8 mouse cellular contexts compared by ENCODE assay signal in genomic region chr17:80167851-80168251, GRCm38 (mm10). TPM values are rescaled to one million over a fixed set of nuclear protein-coding genes. Genes with fewer than 3 reads are reported as not detected.
A peak's percentile ranks its signal among the peaks of the same experiment; 100 is the strongest.
DNase-seq lines count a peak whose midpoint lies in the region; ATAC-seq and TF ChIP-seq lines count a peak whose summit lies in the region.
"Had no signal": no experiment of that assay in that cellular context is flagged by ENCODE, and none has a peak within 500 bp of the region (broad histone marks: within the 10 kb centered on the region; RNA-seq: fewer than 3 reads in every experiment).

No protein-coding gene starts in this region.

- H3K9ac ChIP-seq in lung, embryonic 15.5 days = no peak overlapping the region
- no peak overlapping the region for H3K9ac ChIP-seq in forebrain, embryonic 13.5 days
- H3K9ac ChIP-seq in hindbrain, postnatal 0 days (replicated peaks; ENCODE audit: low read length) = no peak overlapping the region
- H3K9ac ChIP-seq in midbrain, embryonic 15.5 days = no peak overlapping the region
- H3K9ac ChIP-seq: liver, embryonic 14.5 days had no signal

- no peaks in the 10 kb centered on the region for H3K9me3 ChIP-seq in lung, embryonic 15.5 days
- H3K9me3 ChIP-seq in forebrain, embryonic 13.5 days (replicated peaks) = no peaks in the 10 kb centered on the region
- no peaks in the 10 kb centered on the region for H3K9me3 ChIP-seq in hindbrain, postnatal 0 days (ENCODE audit: low read length)
- H3K9me3 ChIP-seq in midbrain, embryonic 15.5 days = no peaks in the 10 kb centered on the region

- no peak for TF ChIP-seq CTCF in hindbrain, postnatal 0 days (IDR thresholded peaks at IDR 0.05; ENCODE audit: low read depth)

- H3K4me3 ChIP-seq in lung, embryonic 15.5 days = no peak overlapping the region
- H3K4me3 ChIP-seq in forebrain, embryonic 13.5 days = no peak overlapping the region
- H3K4me3 ChIP-seq in hindbrain, postnatal 0 days (ENCODE audit: low read length) = no peak overlapping the region
- H3K4me3 ChIP-seq in midbrain, embryonic 15.5 days = no peak overlapping the region

- H3K4me2 ChIP-seq in lung, embryonic 15.5 days = peak overlapping the region; percentile 45
- peak overlapping the region; percentile 54 for H3K4me2 ChIP-seq in forebrain, embryonic 13.5 days
- peak overlapping the region; percentile 53 for H3K4me2 ChIP-seq in hindbrain, postnatal 0 days (ENCODE audit: low read depth, low read length)
- H3K4me2 ChIP-seq in midbrain, embryonic 15.5 days = peak overlapping the region; percentile 49

- no peak overlapping the region for H3K27ac ChIP-seq in lung, embryonic 15.5 days
- peak overlapping the region; percentile 84 for H3K27ac ChIP-seq in forebrain, embryonic 13.5 days
- H3K27ac ChIP-seq in hindbrain, postnatal 0 days = peak overlapping the region; percentile 79
- peak overlapping the region; percentile 88 for H3K27ac ChIP-seq in midbrain, embryonic 15.5 days
- H3K27ac ChIP-seq: liver, embryonic 14.5 days had no signal

- WGBS in lung, embryonic 15.5 days = 36% methylated on average over 7 of the region's 7 CpGs
- WGBS in forebrain, embryonic 13.5 days = 70% methylated on average over 7 of the region's 7 CpGs
- 55% methylated on average over 7 of the region's 7 CpGs for WGBS in hindbrain, postnatal 0 days
- WGBS in midbrain, embryonic 15.5 days = 51% methylated on average over 7 of the region's 7 CpGs

- H3K27me3 ChIP-seq in lung, embryonic 15.5 days = no peaks in the 10 kb centered on the region
- H3K27me3 ChIP-seq in forebrain, embryonic 13.5 days = no peaks in the 10 kb centered on the region
- H3K27me3 ChIP-seq in hindbrain, postnatal 0 days (ENCODE audit: insufficient read depth, low read length) = no peaks in the 10 kb centered on the region
- no peaks in the 10 kb centered on the region for H3K27me3 ChIP-seq in midbrain, embryonic 15.5 days (replicated peaks)

- no peak for ATAC-seq in lung, embryonic 15.5 days (ENCODE audit: borderline replicate concordance, extremely low read depth, low FRiP score, low TSS enrichment)
- peak; percentile 33; the same call in 1 of the 2 replicates for ATAC-seq in forebrain, embryonic 13.5 days
- peak; percentile 63 for ATAC-seq in hindbrain, postnatal 0 days
- ATAC-seq in midbrain, embryonic 15.5 days (replicated peaks) = peak; percentile 73

- peaks cover 29% of the 10 kb centered on the region for H3K4me1 ChIP-seq in lung, embryonic 15.5 days
- peaks cover 19% of the 10 kb centered on the region for H3K4me1 ChIP-seq in forebrain, embryonic 13.5 days
- H3K4me1 ChIP-seq in hindbrain, postnatal 0 days (ENCODE audit: insufficient read depth, low read length) = peaks cover 26% of the 10 kb centered on the region
- H3K4me1 ChIP-seq in midbrain, embryonic 15.5 days = peaks cover 17% of the 10 kb centered on the region

- no peaks in the 10 kb centered on the region for H3K36me3 ChIP-seq in lung, embryonic 15.5 days
- H3K36me3 ChIP-seq in forebrain, embryonic 13.5 days (ENCODE audit: poor library complexity, severe bottlenecking) = no peaks in the 10 kb centered on the region
- H3K36me3 ChIP-seq in hindbrain, postnatal 0 days (ENCODE audit: insufficient read depth, low read length) = no peaks in the 10 kb centered on the region
- no peaks in the 10 kb centered on the region for H3K36me3 ChIP-seq in midbrain, embryonic 15.5 days (replicated peaks)

- no peak for DNase-seq in lung, postnatal 36 days
- DNase-seq in hindbrain, postnatal 0 days (ENCODE audit: low spot score) = no peak
- DNase-seq in adipocyte (ENCODE audit: low spot score) = no peak
- no peak for DNase-seq in gastrocnemius, postnatal 4 days (ENCODE audit: low spot score in 2 of 2)

RNA-seq across cellular contexts. Expression of gene Srsf7, which starts 39.3 kb away (rescaled TPM):
- 633 and 646 TPM in 2 replicates for polyA plus RNA-seq in lung, embryonic 15.5 days (2015; fragmentation: Nextera tagmentation; extraction: Ambion mirVana)
- 747 and 755 TPM in 2 replicates for polyA plus RNA-seq in forebrain, embryonic 13.5 days (2015; fragmentation: Nextera tagmentation; extraction: Ambion mirVana)
- total RNA-seq in hindbrain, postnatal 0 days (2014; rRNA removed) = 111 and 129 TPM in 2 replicates
- polyA plus RNA-seq in hindbrain, postnatal 0 days (2015; fragmentation: Nextera tagmentation; extraction: Ambion mirVana) = 227 and 240 TPM in 2 replicates
- 417 and 424 TPM in 2 replicates for polyA plus RNA-seq in midbrain, embryonic 15.5 days (2015; fragmentation: Nextera tagmentation; extraction: Ambion mirVana)
- total RNA-seq in gastrocnemius, postnatal 4 days (2021) = 10 to 100 TPM; 79.7 to 87.1 TPM

RNA-seq across cellular contexts. Expression of gene Ttc39d, which starts 39.4 kb away (rescaled TPM):
- 0.10 and 0.11 TPM in 2 replicates for polyA plus RNA-seq in lung, embryonic 15.5 days (2015; fragmentation: Nextera tagmentation; extraction: Ambion mirVana)
- 0.11 and 0.13 TPM in 2 replicates for polyA plus RNA-seq in forebrain, embryonic 13.5 days (2015; fragmentation: Nextera tagmentation; extraction: Ambion mirVana)
- not detected in 2 replicates for total RNA-seq in hindbrain, postnatal 0 days (2014; rRNA removed)
- 0.09 TPM in 1 of 2 replicates, not detected in the other for polyA plus RNA-seq in hindbrain, postnatal 0 days (2015; fragmentation: Nextera tagmentation; extraction: Ambion mirVana)
- polyA plus RNA-seq in midbrain, embryonic 15.5 days (2015; fragmentation: Nextera tagmentation; extraction: Ambion mirVana) = 0.06 and 0.22 TPM in 2 replicates
- total RNA-seq in gastrocnemius, postnatal 4 days (2021) = under 1 TPM in 1 of 2 experiments, not detected in 1; 0.10 TPM

RNA-seq across cellular contexts. Expression of gene Galm, which starts 40.6 kb away (rescaled TPM):
- polyA plus RNA-seq in lung, embryonic 15.5 days (2015; fragmentation: Nextera tagmentation; extraction: Ambion mirVana) = 17.7 and 19.4 TPM in 2 replicates
- polyA plus RNA-seq in forebrain, embryonic 13.5 days (2015; fragmentation: Nextera tagmentation; extraction: Ambion mirVana) = 3.4 and 4.6 TPM in 2 replicates
- 1.9 and 2.6 TPM in 2 replicates for total RNA-seq in hindbrain, postnatal 0 days (2014; rRNA removed)
- polyA plus RNA-seq in hindbrain, postnatal 0 days (2015; fragmentation: Nextera tagmentation; extraction: Ambion mirVana) = 2.4 and 2.8 TPM in 2 replicates
- 1.5 and 2.0 TPM in 2 replicates for polyA plus RNA-seq in midbrain, embryonic 15.5 days (2015; fragmentation: Nextera tagmentation; extraction: Ambion mirVana)
- 1 to 10 TPM; 4.2 to 5.3 TPM for total RNA-seq in gastrocnemius, postnatal 4 days (2021)

RNA-seq across cellular contexts. Expression of gene Gemin6, which starts 56.4 kb away (rescaled TPM):
- polyA plus RNA-seq in lung, embryonic 15.5 days (2015; fragmentation: Nextera tagmentation; extraction: Ambion mirVana) = 42.7 and 46.1 TPM in 2 replicates
- 33.6 and 35.8 TPM in 2 replicates for polyA plus RNA-seq in forebrain, embryonic 13.5 days (2015; fragmentation: Nextera tagmentation; extraction: Ambion mirVana)
- 2.1 and 3.3 TPM in 2 replicates for total RNA-seq in hindbrain, postnatal 0 days (2014; rRNA removed)
- polyA plus RNA-seq in hindbrain, postnatal 0 days (2015; fragmentation: Nextera tagmentation; extraction: Ambion mirVana) = 17.9 and 19.1 TPM in 2 replicates
- 18.1 and 21.5 TPM in 2 replicates for polyA plus RNA-seq in midbrain, embryonic 15.5 days (2015; fragmentation: Nextera tagmentation; extraction: Ambion mirVana)
- 1 to 10 TPM; 6.4 to 6.7 TPM for total RNA-seq in gastrocnemius, postnatal 4 days (2021)
